ENCODE assay signal across 8 mouse cellular contexts in the genomic region with DNA sequence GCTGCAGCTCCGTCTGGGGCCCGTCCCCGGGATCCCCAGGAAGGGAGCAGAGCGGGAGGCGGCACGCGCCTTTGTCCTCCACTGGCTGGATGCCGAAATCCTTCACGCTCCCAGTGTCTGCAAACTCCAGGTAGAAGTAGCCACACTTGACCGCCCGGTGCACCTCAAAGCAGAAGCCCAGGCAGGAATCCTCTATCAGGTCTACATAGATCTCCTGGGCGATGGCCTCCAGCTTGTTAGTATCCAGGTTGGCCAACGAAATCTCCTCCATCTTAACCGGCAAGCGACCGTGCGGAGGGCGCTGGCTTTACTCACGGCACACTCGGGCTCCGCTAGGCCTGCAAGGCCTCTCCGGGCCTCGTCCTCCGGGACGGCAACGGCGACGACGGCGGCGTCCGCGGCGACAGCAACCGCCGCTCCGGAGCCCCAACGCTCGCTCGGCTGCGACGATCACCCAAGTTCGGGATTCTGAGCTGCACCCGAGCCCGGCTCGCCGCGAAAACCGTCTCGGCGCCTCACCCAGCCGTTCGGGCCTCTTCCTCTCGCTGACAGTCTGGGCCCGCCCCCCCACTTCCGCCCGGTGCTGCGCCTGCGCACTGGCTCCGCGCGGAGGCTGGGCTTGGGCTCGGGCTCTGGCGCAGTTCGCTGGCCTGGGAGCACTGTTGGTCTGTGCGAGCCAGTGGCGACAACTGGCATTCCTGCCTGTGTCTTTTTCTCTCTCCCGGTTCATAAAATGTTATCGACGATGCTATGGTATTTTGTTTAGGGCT. TPM values are rescaled to one million over a fixed set of nuclear protein-coding genes. Genes with fewer than 3 reads are reported as not detected.
DNase-seq lines count a peak whose midpoint lies in the region; ATAC-seq lines count a peak whose summit lies in the region.

A gene (minus strand): TSS at position 550 of the 770 bp plus-strand sequence.

- H3K36me3 ChIP-seq in hindbrain, embryonic 14.5 days (replicated peaks; ENCODE audit: control insufficient read depth, insufficient read depth), result peaks cover 32% of the 10 kb centered on the region

- H3K9me3 ChIP-seq in hindbrain, embryonic 14.5 days (ENCODE audit: control insufficient read depth, low read length), result no peaks in the 10 kb centered on the region

- WGBS in hindbrain, embryonic 14.5 days, result under 1% methylated on average over 70 of the region's 70 CpGs

- H3K4me3 ChIP-seq in hindbrain, embryonic 14.5 days (replicated peaks; ENCODE audit: low read length), result peak within 1 kb of the TSS; percentile 95

- ATAC-seq in hindbrain, embryonic 14.5 days (ENCODE audit: low FRiP score), result peak; percentile 100

- no peaks in the 10 kb centered on the region for H3K27me3 ChIP-seq in hindbrain, embryonic 14.5 days (ENCODE audit: control insufficient read depth, insufficient read depth, low read length)

- peak; percentile 89 for DNase-seq in R1 (ENCODE audit: low read depth, low spot score)
- peak; percentile 98 to 99 for DNase-seq in cerebellum, postnatal 25 days
- DNase-seq in frontal cortex, postnatal 25 days (ENCODE audit: low spot score in 2 of 2), result peak; percentile 89 to 93
- peak; percentile 96 for DNase-seq in hindbrain, embryonic 14.5 days (ENCODE audit: low spot score)
- peak; percentile 96 to 97 for DNase-seq in layer of hippocampus, postnatal 36 days
- peak; percentile 96 for DNase-seq in lung, postnatal 36 days
- peak; percentile 96 for DNase-seq in retina, postnatal 1 day
- DNase-seq in urinary bladder, adult 18-20 months (ENCODE audit: low spot score in 2 of 2), result peak; percentile 94 to 96

- H3K9ac ChIP-seq in hindbrain, embryonic 14.5 days, result peak within 1 kb of the TSS; percentile 98

- H3K27ac ChIP-seq in hindbrain, embryonic 14.5 days, result peak within 1 kb of the TSS; percentile 97

- H3K4me1 ChIP-seq in hindbrain, embryonic 14.5 days (replicated peaks; ENCODE audit: control insufficient read depth, insufficient read depth, low read length), result peaks cover 30% of the 10 kb centered on the region

- H3K4me2 ChIP-seq in hindbrain, embryonic 14.5 days (replicated peaks), result peak within 1 kb of the TSS; percentile 76

RNA-seq across cellular contexts. Expression of the gene that starts here (rescaled TPM):
- 297 and 327 TPM in 2 replicates for polyA plus RNA-seq in hindbrain, embryonic 14.5 days (2014; fragmentation: Nextera tagmentation; extraction: Ambion mirVana)
- total RNA-seq in layer of hippocampus, postnatal 36 days (2021), result 100 to 1,000 TPM; 178 to 191 TPM

Comparison
In these comparisons a context has a peak if more than half of its experiments do, and no peak if none do; other contexts are left out.
1. Peak in every context shown above with its lines: DNase-seq, ATAC-seq, H3K4me3 ChIP-seq and H3K27ac ChIP-seq.